Mouse (Mus musculus) CD4-positive, CD25-positive, alpha-beta regulatory T cell, adult 2 months (primary cell): ENCODE results near the gene Apcs.

Source experiments
- DNase-seq: peaks from one replicate; pipeline ENCODE4 v3.0.0-alpha.2; 2012; ENCODE audit warnings: low read depth, low spot score

Gene Apcs

DNA sequence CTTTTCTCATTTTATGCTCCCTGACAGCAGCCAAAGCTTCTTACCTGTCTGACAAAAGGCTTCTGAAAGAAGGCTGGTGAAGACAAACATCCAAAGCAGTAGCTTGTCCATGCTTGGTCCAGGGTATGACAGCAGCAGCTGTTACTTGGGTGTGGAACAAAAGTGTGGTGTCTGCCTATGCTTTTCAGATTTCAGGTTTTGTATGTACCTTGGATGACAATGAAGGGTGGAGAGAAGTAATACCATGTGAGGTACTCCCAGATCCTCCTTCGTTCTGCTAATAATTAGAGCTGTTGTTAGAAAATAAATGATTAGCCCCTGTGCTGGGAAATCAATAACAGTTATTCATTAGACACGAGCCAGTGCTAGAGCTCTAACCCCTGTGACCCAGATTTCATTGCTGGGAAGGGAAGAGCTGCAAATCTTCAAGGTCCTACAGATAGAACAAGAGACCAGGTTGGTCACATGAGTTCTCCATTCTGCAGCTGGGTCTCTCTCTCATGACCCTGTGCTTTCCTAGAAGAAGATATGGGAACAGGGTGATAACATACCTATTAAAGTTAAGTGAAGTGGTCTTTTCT lies at the start of gene Apcs:
Apcs (minus strand) TSS at position 265 of the 581 bp plus-strand sequence.
- no peak for DNase-seq

DNA sequence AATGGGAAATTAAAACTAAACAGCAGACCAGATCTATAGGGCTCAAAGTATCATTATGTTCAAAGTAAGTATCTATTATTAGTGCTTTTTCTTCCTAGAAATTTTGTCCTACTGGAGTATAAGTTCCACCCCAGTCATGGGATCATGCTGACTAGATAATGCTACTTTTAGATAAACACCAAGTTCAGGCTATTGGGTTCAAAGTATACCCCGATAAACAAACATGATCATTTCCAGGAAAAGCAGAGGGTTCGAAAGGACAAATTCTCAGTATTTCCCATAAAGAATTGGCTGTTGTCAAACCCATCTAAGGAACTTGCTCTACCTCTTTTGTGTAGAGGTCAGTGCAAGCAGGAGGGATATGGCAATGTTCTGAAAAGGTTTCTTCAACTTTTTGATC lies 37.4 kb upstream of the Apcs start:
- DNase-seq: no peak

DNA sequence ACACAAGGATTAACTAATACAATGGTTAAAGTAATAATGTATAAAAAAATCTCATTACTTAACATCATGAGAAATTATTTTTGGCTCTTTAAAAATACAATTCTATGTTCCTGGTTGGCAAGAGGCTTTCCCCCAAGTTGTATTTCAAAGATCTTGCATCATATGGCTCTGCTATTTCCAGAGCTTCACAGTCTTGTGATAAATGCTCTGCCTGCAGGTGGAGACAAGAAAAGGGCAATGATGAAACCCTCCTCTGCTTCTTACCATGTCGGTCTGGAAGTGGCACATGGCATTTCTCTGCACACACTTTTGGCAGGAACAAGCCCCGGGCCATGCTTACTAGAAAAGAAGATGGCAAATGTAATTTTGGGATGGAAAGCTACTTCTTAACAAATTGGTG lies 23.6 kb upstream of the Apcs start:
- DNase-seq: no peak

DNA sequence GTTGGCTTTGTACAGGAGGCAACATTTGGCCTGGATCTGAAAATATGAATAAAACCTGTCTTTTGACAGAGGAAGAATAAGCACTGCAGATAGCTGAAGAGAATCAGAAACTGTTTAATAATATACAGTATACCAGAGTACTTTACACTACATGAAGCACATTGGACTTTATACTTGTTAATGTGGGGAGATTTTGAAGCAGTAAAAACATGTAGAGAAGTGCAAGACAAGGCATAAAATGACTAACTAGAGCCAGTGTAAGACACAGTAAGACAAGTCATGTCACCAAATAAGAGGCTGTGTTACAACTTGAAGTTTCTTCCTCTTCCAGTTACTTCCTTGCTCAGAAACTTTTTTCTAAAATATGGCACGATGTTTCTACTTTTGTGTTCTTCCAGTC lies 22.3 kb upstream of the Apcs start:
- no peak for DNase-seq

DNA sequence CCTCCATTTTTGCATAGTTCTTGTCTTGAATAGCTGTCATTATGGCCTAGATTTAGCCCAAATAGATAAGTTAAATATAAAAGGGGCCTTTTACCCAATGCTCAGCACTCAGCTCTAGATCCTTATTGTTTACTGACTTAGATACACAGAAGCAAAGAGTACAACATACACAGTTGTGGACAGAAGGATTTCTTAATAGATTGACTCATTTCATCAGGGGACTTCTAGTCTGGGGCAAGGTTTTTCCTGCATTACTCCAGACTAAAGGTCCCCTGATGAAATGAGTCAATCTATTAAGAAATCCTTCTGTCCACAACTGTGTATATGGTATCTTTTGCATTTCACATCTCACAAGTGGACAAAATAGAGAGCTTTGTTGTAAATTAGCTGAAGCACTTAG lies 8.5 kb upstream of the Apcs start:
- DNase-seq: no peak

DNA sequence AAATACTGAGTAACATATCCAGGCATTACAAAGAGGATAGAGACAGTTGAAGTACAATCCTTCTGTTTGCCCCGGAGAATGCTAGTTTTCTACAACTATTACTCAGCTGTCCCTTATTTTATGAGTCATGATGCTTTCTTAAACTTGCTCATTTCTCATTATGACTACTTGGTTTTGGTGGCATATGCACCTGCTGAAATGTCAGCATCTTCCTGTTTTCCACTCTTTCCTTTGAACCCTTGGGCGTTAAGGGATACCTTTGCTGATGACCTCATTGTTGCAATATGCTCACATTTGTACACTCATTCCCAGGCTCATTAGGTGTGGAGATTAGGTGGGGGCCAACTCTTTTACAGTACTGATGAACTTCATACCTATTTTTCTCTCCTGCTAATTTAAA lies 594 bp upstream of the Apcs start:
- DNase-seq: no peak

DNA sequence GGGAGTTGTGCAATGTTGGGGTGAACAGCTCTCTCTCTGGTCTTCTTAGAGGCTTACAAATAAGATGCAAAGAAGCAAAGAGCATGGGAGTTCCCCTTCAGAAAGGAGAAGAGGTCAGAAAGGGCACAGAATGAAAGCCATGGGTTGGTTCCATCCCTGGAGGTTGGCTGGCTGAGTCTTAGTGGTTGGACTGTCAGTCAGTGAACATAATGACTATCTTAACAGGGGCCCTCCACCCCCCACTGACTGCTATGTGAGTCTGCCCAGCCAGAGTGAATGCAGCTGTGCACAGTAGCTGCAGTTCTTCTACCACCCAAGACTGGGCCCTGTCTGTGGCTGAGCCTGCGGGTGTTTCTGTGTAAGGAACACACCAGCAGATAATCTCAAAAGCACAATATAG lies 18.2 kb downstream of the Apcs start:
- DNase-seq: no peak

DNA sequence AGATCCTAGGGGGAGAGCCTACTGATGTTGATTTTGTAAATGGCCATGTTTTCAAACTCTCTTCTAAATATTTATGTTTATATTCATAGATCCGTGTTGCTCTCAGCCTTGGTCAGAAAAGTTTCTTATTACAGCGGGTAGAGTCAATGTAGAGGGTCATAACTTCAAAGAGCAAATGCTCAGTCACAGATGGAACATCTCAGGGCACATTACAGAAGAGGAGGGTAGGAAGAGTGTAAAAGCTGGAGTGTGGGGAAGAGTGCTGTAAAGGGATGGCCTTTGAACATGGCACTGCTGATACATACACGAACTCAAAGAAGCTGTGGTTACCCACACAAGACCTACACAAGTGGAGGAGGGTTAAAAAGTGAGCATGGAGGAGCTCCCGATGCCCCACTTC lies 19.6 kb downstream of the Apcs start:
- DNase-seq: no peak

DNA sequence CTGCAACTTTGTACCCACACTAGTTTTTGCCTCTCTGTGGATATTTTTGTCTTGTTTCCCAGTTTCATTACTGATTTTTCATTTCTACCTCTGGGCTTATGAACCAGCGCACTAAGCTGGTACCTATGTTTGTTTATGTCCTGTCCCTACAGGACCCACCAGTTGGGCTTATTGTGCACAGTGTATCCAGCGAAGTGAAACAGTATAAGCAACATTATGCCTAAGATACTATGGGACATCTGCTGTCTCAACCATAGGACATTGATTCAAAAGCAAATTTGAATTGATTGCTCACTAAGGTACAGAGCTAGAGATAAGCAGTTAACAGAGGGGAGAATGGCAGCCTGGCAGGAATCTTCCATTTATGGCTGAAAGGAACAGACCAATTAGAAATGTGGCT lies 46.7 kb downstream of the Apcs start:
- DNase-seq: no peak

DNA sequence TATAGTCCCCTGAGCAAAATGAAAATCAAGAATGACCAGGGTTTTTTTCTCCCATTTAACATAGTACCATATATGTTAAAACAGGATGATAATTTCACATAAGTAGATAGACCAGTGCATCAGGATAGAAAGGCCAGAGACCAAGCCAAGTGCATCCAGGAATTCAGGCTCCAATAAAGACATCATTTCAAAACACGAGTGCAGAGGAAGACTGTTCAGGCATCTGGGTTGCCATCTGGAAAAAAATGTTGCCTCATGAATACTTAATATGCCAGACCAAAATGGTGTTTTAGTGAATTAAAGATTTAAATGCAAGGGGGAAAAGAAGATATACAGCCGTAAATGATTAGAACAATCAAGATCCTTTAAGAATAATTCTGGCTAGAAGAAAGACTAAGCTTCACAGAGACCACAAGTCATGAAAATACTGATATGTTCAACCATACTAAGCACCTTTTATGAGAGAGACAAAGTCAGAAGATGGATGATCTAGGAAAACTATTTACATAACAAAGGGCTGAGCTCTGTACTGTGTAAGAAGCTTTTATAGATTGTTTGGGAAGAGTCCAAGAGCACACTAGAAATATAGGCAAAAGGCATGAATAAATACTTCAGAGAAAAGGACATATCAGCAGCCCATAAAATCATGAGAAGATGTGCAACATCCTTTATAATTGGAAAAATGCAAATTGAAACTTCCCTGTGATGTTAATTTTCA lies 47.6 kb downstream of the Apcs start:
- no peak for DNase-seq
